In the genomic region with DNA sequence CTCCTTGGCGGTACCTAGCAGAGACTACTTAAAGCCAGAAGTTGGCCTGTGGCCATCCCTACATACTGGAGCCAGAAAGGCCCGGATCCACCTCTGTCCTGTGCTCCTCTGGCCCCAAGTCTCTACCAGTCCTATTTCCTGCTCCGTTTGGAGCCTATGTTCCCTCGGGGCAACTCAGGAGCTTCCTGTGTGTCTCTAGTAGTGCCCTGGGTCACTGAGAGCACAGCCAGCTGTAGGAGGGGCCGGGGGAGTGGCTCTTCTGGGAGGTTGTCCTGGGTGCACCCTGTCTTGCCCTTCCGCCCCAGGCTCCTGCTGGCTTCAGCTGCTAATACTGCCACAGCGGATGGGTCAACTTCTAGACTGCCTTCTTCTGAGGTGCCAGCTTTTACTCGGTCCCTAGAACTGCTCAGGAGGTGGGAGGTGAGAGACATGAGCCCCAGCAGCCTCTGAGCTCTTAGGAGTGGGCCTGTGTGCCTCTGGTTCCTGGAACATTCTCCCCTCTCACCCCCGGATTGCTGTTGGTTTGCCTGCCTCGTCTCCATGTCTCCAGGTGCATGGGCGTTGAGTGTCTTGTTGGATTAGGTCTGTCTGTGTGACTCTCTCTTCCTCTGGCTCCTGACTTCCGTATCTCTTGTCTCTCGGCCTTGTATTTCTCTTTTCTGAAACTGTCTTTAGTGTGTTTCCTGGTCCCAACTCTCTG, we compare ENCODE assay signal across 9 mouse cellular contexts. TPM values are rescaled to one million over a fixed set of nuclear protein-coding genes. Genes with fewer than 3 reads are reported as not detected.
DNase-seq lines count a peak whose midpoint lies in the region; ATAC-seq lines count a peak whose summit lies in the region.
"Had no signal": no experiment of that assay in that cellular context is flagged by ENCODE, and none has a peak within 500 bp of the region (broad histone marks: within the 10 kb centered on the region; RNA-seq: fewer than 3 reads in every experiment).

No protein-coding gene starts in this region.

- H3K4me2 ChIP-seq in kidney, embryonic 16.5 days (replicated peaks; ENCODE audit: low read depth, low read length), result no peak overlapping the region
- H3K4me2 ChIP-seq: lung, embryonic 15.5 days had no signal

- peaks cover 12% of the 10 kb centered on the region for H3K4me1 ChIP-seq in kidney, embryonic 16.5 days (ENCODE audit: insufficient read depth, low read length)

- peak; percentile 67 for DNase-seq in kidney, adult 18-20 months
- DNase-seq in NIH3T3 (ENCODE audit: low read depth), result peak; percentile 67
- DNase-seq in fat pad, adult 2 months (ENCODE audit: extremely low read depth, low read depth, low spot score), result peak; percentile 47
- DNase-seq in lung, adult 18-20 months, result peak; percentile 60 to 78
- DNase-seq in right cerebral cortex, postnatal 10 days (ENCODE audit: low spot score in 2 of 2), result no peak
- DNase-seq in left cerebral cortex, postnatal 14 days (ENCODE audit: low spot score in 2 of 2), result no peak
- no peak for DNase-seq in natural killer cell, adult 2 months (ENCODE audit: low spot score in 2 of 2)

- H3K4me3 ChIP-seq in kidney, embryonic 16.5 days (ENCODE audit: low read length), result no peak overlapping the region
- H3K4me3 ChIP-seq: lung, embryonic 15.5 days had no signal

- intact Hi-C loops in left cerebral cortex, postnatal 14 days (cut with DNase I), result no loop called here

- ATAC-seq in kidney, embryonic 16.5 days (ENCODE audit: low FRiP score, low TSS enrichment), result no peak

- no peak overlapping the region; the same call in 1 of the 2 replicates for H3K27ac ChIP-seq in kidney, embryonic 16.5 days (ENCODE audit: low read length)
- H3K27ac ChIP-seq: lung, embryonic 15.5 days had no signal

- no peak overlapping the region for H3K9ac ChIP-seq in kidney, embryonic 16.5 days (replicated peaks; ENCODE audit: low read length)
- H3K9ac ChIP-seq: lung, embryonic 15.5 days had no signal

- no peaks in the 10 kb centered on the region for H3K9me3 ChIP-seq in kidney, embryonic 16.5 days (ENCODE audit: low read length)
- H3K9me3 ChIP-seq: lung, embryonic 15.5 days had no signal

- H3K36me3 ChIP-seq in kidney, embryonic 16.5 days (ENCODE audit: insufficient read depth, low read length), result peaks cover 30% of the 10 kb centered on the region

- no peaks in the 10 kb centered on the region for H3K27me3 ChIP-seq in kidney, embryonic 16.5 days (ENCODE audit: insufficient read depth, low read length)
- H3K27me3 ChIP-seq: lung, embryonic 15.5 days had no signal

- 62% methylated on average over 13 of the region's 13 CpGs for WGBS in kidney, embryonic 16.5 days

RNA-seq across cellular contexts. Expression of a gene that starts 29.3 kb away (rescaled TPM):
- 10.9 and 11.3 TPM in 2 replicates for polyA plus RNA-seq in kidney, embryonic 16.5 days (2015; fragmentation: Nextera tagmentation; extraction: Ambion mirVana)
- 100 to 1,000 TPM; 112 TPM for total RNA-seq in left cerebral cortex, postnatal 14 days (2021)

Comparison
In these comparisons a context has a peak if more than half of its experiments do, and no peak if none do; other contexts are left out.
1. DNase-seq: peak in kidney, adult 18-20 months (single experiment), NIH3T3 (single experiment), fat pad, adult 2 months (single experiment) and lung, adult 18-20 months (2 of 2); none in right cerebral cortex, postnatal 10 days (0 of 2), left cerebral cortex, postnatal 14 days (0 of 2) and natural killer cell, adult 2 months (0 of 2).